Mouse (Mus musculus) forebrain, embryonic 15.5 days (tissue): ENCODE data around the gene Gm7876. TPM values are rescaled to one million over a fixed set of nuclear protein-coding genes. Genes with fewer than 3 reads are reported as not detected.
"Not testable (repeated sequence)": the region's sequence is repeated elsewhere in the genome, so short reads cannot be mapped to it uniquely, and the experiment has no call there.

Experiments
- ATAC-seq: fragments of 200-750 bp; cut with Nextera tagmentation; replicated peaks from 2 replicates; pipeline ENCODE4 v1.8.0; 2017; ENCODE audit warnings: mild to moderate bottlenecking, moderate TSS enrichment, moderate library complexity
- H3K27ac ChIP-seq: fragments of 300-500 bp; sonication (generic); replicated peaks from 2 replicates; pipeline ENCODE4 v1.5.1; 2015; ENCODE audit warnings: mild to moderate bottlenecking, inconsistent platforms
- H3K27me3 ChIP-seq: fragments of 300-500 bp; sonication (generic); 2 replicates; pipeline ENCODE4 v1.6.1; 2015; ENCODE audit warnings: inconsistent platforms
- H3K36me3 ChIP-seq: fragments of 300-500 bp; sonication (generic); 2 replicates; pipeline ENCODE4 v1.6.1; 2015; ENCODE audit warnings: mild to moderate bottlenecking, inconsistent platforms
- H3K4me1 ChIP-seq: fragments of 300-500 bp; sonication (generic); 2 replicates; pipeline ENCODE4 v1.6.1; 2015; ENCODE audit warnings: inconsistent platforms
- H3K4me2 ChIP-seq: fragments of 300-500 bp; sonication (generic); replicated peaks from 2 replicates; pipeline ENCODE4 v1.6.1; 2015; ENCODE audit warnings: mild to moderate bottlenecking, inconsistent platforms
- H3K4me3 ChIP-seq: fragments of 300-500 bp; sonication (generic); 2 replicates; pipeline ENCODE4 v1.5.1; 2015; ENCODE audit warnings: mild to moderate bottlenecking, inconsistent platforms
- H3K9ac ChIP-seq: fragments of 300-500 bp; sonication (generic); replicated peaks from 2 replicates; pipeline ENCODE4 v1.6.1; 2015; ENCODE audit warnings: mild to moderate bottlenecking, inconsistent platforms
- H3K9me3 ChIP-seq: fragments of 300-500 bp; sonication (generic); 2 replicates; pipeline ENCODE4 v1.6.1; 2016; ENCODE audit warnings: inconsistent platforms
- WGBS: fragments of 180-500 bp; shearing (Covaris S2); methylation state at CpG from one replicate; pipeline ENCODE4 v1.1.7; 2015; ENCODE audit warnings: mixed read lengths; 5-methylcytosine and 5-hydroxymethylcytosine counted together
- polyA plus RNA-seq: library from polyadenylated mRNA; unstranded; fragments of >200 nt; fragmentation: Nextera tagmentation; extraction: Ambion mirVana; gene quantifications from 2 replicates; pipeline ENCODE4 v1.2.1, GENCODE M21; 2015

Gm7876 gene
- not detected in 2 replicates for polyA plus RNA-seq

- not testable (repeated sequence) for H3K27ac ChIP-seq, H3K4me1 ChIP-seq, H3K9me3 ChIP-seq, H3K9ac ChIP-seq, H3K4me3 ChIP-seq, ATAC-seq, H3K27me3 ChIP-seq, H3K4me2 ChIP-seq, H3K36me3 ChIP-seq
- WGBS = 87% methylated on average over 1 of the region's 2 CpGs
Observed at GRCm38 (mm10) chr14:4708938-4709337, at the start of gene Gm7876. TSS of gene Gm7876 (plus strand) at chr14:4709238.

- not testable (repeated sequence) for H3K9ac ChIP-seq, H3K4me1 ChIP-seq, H3K4me3 ChIP-seq, H3K27me3 ChIP-seq, ATAC-seq, H3K36me3 ChIP-seq, H3K9me3 ChIP-seq, H3K4me2 ChIP-seq, H3K27ac ChIP-seq
- no CpG with 5 or more reads among the region's 2 CpGs for WGBS
Observed at GRCm38 (mm10) chr14:4663892-4664291, 45.1 kb upstream of the Gm7876 start, which contains the start of gene Gm3239. TSS of gene Gm3239 (plus strand) at chr14:4664192.

- peak within 1 kb of the TSS; percentile 43 for H3K4me2 ChIP-seq
- not testable (repeated sequence) for H3K27ac ChIP-seq, H3K9me3 ChIP-seq, H3K27me3 ChIP-seq, H3K36me3 ChIP-seq, H3K4me1 ChIP-seq, ATAC-seq
- peak within 1 kb of the TSS; percentile 37; the same call in 1 of the 2 replicates for H3K9ac ChIP-seq
- WGBS = 0% methylated on average over 8 of the region's 47 CpGs
- peak within 1 kb of the TSS; percentile 35 for H3K4me3 ChIP-seq
Observed at GRCm38 (mm10) chr14:4726038-4726880, 17.2 kb downstream of the Gm7876 start, which contains the start of gene Gm3252. TSS of gene Gm3252 (plus strand) at chr14:4726775.

Other genes starting within 250 kb of the Gm7876 start
- gene Gm3182, start 227.5 kb upstream of the Gm7876 start, polyA plus RNA-seq = not detected in 2 replicates
- gene Gm3047, start 153.8 kb upstream of the Gm7876 start, polyA plus RNA-seq = not detected in 2 replicates
- not detected in 2 replicates for gene Gm8159, start 76.9 kb upstream of the Gm7876 start, polyA plus RNA-seq
- gene Gm3239, start 45.0 kb upstream of the Gm7876 start, polyA plus RNA-seq = 0.22 and 0.77 TPM in 2 replicates
- gene Gm3252, start 17.5 kb downstream of the Gm7876 start, polyA plus RNA-seq = 1.9 and 2.3 TPM in 2 replicates
- gene Gm9602, start 67.1 kb downstream of the Gm7876 start, polyA plus RNA-seq = not detected in 2 replicates
- gene Gm3269, start 128.9 kb downstream of the Gm7876 start, polyA plus RNA-seq = not detected in 2 replicates
- gene Gm3264, start 146.3 kb downstream of the Gm7876 start, polyA plus RNA-seq = 2.3 and 3.2 TPM in 2 replicates
- gene Gm3278, start 183.2 kb downstream of the Gm7876 start, polyA plus RNA-seq = not detected in 2 replicates